Comparison of ENCODE assay signal across 8 mouse cellular contexts in genomic region chr12:29837301-29837791, GRCm38 (mm10).
DNase-seq lines count a peak whose midpoint lies in the region.

No protein-coding gene starts in this region.

- DNase-seq in kidney, postnatal 14 days: peak; percentile 10
- no peak for DNase-seq in kidney, adult 18-20 months
- DNase-seq in ZHBTc4 (ENCODE audit: low read depth, low spot score): peak; percentile 26
- peak; percentile 61 for DNase-seq in embryo, embryonic 10 days (ENCODE audit: low spot score)
- peak; percentile 61 to 78 for DNase-seq in left cerebral cortex, postnatal 25 days (ENCODE audit: low spot score in 2 of 2)
- DNase-seq in skeletal muscle tissue, adult 2 months (ENCODE audit: low read depth, low spot score): peak; percentile 39
- no peak for DNase-seq in urinary bladder, postnatal 25 days (ENCODE audit: low spot score)
- no peak for DNase-seq in spleen, postnatal 10 days (ENCODE audit: low spot score in 2 of 2)

- intact Hi-C loops in left cerebral cortex, postnatal 25 days (cut with DNase I): no loop called here

Comparison
In these comparisons a context has a peak if more than half of its experiments do, and no peak if none do; other contexts are left out.
1. DNase-seq: peak in kidney, postnatal 14 days (single experiment), ZHBTc4 (single experiment), embryo, embryonic 10 days (single experiment), left cerebral cortex, postnatal 25 days (2 of 2) and skeletal muscle tissue, adult 2 months (single experiment); none in kidney, adult 18-20 months (single experiment), urinary bladder, postnatal 25 days (single experiment) and spleen, postnatal 10 days (0 of 2).